In the genomic region with DNA sequence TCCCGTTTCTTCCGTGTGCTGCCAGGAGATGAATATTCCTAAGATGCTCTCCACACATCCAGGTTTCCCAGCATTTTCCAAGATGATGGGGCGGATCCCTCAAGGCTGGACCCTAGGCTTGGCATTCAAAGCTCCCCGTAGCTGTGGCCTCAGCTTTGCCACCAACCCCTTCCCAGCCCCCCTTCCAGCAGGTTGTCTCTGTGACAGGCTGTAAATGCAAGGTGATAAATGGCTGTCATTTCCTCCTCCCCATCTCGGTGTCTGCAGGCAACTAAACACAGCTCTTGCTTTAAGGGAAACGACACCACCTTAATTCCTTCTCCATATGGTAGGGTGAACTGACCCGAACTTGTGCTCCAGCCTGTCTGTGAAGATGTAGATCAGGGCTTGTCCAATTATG, we compare ENCODE assay signal across 13 mouse cellular contexts. TPM values are rescaled to one million over a fixed set of nuclear protein-coding genes. Genes with fewer than 3 reads are reported as not detected.
DNase-seq lines count a peak whose midpoint lies in the region; ATAC-seq and TF ChIP-seq lines count a peak whose summit lies in the region.
"Had no signal": no experiment of that assay in that cellular context is flagged by ENCODE, and none has a peak within 500 bp of the region (broad histone marks: within the 10 kb centered on the region; RNA-seq: fewer than 3 reads in every experiment).

No protein-coding gene starts in this region.

- DNase-seq in heart, embryonic 10.5 days (ENCODE audit: low spot score): no peak
- DNase-seq in heart, postnatal 4 days: no peak
- no peak for DNase-seq in forebrain, embryonic 10.5 days (ENCODE audit: extremely low spot score, low spot score)
- no peak for DNase-seq in thymus, postnatal 14 days
- no peak for DNase-seq in frontal cortex, postnatal 25 days (ENCODE audit: low spot score in 2 of 2)
- DNase-seq in left cerebral cortex, adult 2 months (ENCODE audit: extremely low spot score in 1 of 2, low spot score in 2 of 2): no peak
- DNase-seq: cerebellum, postnatal 36 days; layer of hippocampus, adult 9-11 months; liver, embryonic 13.5 days; thymus, postnatal 36 days had no signal

- H3K4me1 ChIP-seq in heart, embryonic 10.5 days: peaks cover 24% of the 10 kb centered on the region
- H3K4me1 ChIP-seq in forebrain, embryonic 10.5 days: peaks cover 33% of the 10 kb centered on the region
- peaks cover 20% of the 10 kb centered on the region for H3K4me1 ChIP-seq in hindbrain, embryonic 15.5 days (replicated peaks)
- peaks cover 20% of the 10 kb centered on the region for H3K4me1 ChIP-seq in midbrain, embryonic 15.5 days
- H3K4me1 ChIP-seq: liver, embryonic 13.5 days had no signal

- H3K27me3 ChIP-seq in heart, embryonic 10.5 days (ENCODE audit: insufficient read depth, poor library complexity, severe bottlenecking): peaks cover 31% of the 10 kb centered on the region
- H3K27me3 ChIP-seq in forebrain, embryonic 10.5 days (ENCODE audit: poor library complexity, severe bottlenecking): peaks cover 30% of the 10 kb centered on the region
- H3K27me3 ChIP-seq in hindbrain, embryonic 15.5 days: no peaks in the 10 kb centered on the region
- H3K27me3 ChIP-seq in midbrain, embryonic 15.5 days (replicated peaks): no peaks in the 10 kb centered on the region

- no peak for ATAC-seq in hindbrain, embryonic 15.5 days (ENCODE audit: low FRiP score, low read depth)
- ATAC-seq in midbrain, embryonic 15.5 days (replicated peaks): no peak; the same call in 1 of the 2 replicates
- ATAC-seq: activated CD4-positive, CD25-positive, alpha-beta regulatory T cell, adult 4 months had no signal

- 6% methylated on average over 7 of the region's 7 CpGs for WGBS in heart, embryonic 10.5 days
- 10% methylated on average over 7 of the region's 7 CpGs for WGBS in forebrain, embryonic 10.5 days
- WGBS in hindbrain, embryonic 15.5 days: 7% methylated on average over 7 of the region's 7 CpGs
- 12% methylated on average over 7 of the region's 7 CpGs for WGBS in midbrain, embryonic 15.5 days

- no peak for TF ChIP-seq CTCF in left cerebral cortex, adult 2 months (IDR thresholded peaks at IDR 0.05)

- H3K9ac ChIP-seq in hindbrain, embryonic 15.5 days: no peak overlapping the region
- no peak overlapping the region for H3K9ac ChIP-seq in midbrain, embryonic 15.5 days
- H3K9ac ChIP-seq: liver, embryonic 13.5 days had no signal

- intact Hi-C loops in left cerebral cortex, adult 2 months (cut with DNase I): no loop called here

- 0 out of 2 replicates have a peak, but pooled peaks cover 4% of the 10 kb centered on the region for H3K36me3 ChIP-seq in heart, embryonic 10.5 days
- peaks cover 9% of the 10 kb centered on the region for H3K36me3 ChIP-seq in forebrain, embryonic 10.5 days (replicated peaks)
- H3K36me3 ChIP-seq in hindbrain, embryonic 15.5 days: no peaks in the 10 kb centered on the region
- H3K36me3 ChIP-seq in midbrain, embryonic 15.5 days (replicated peaks): no peaks in the 10 kb centered on the region
- H3K36me3 ChIP-seq: liver, embryonic 13.5 days had no signal

- peak overlapping the region; percentile 37; the same call in 1 of the 2 replicates for H3K4me3 ChIP-seq in heart, embryonic 10.5 days
- H3K4me3 ChIP-seq in forebrain, embryonic 10.5 days: peak overlapping the region; percentile 43
- no peak overlapping the region for H3K4me3 ChIP-seq in hindbrain, embryonic 15.5 days
- H3K4me3 ChIP-seq in midbrain, embryonic 15.5 days: no peak overlapping the region
- H3K4me3 ChIP-seq in left cerebral cortex, adult 2 months: no peak overlapping the region
- H3K4me3 ChIP-seq: liver, embryonic 13.5 days had no signal

- H3K4me2 ChIP-seq in hindbrain, embryonic 15.5 days: peak overlapping the region; percentile 37
- H3K4me2 ChIP-seq in midbrain, embryonic 15.5 days: peak overlapping the region; percentile 31; the same call in 1 of the 2 replicates
- H3K4me2 ChIP-seq: liver, embryonic 13.5 days had no signal

- H3K9me3 ChIP-seq in heart, embryonic 10.5 days: no peaks in the 10 kb centered on the region
- no peaks in the 10 kb centered on the region for H3K9me3 ChIP-seq in forebrain, embryonic 10.5 days
- H3K9me3 ChIP-seq in hindbrain, embryonic 15.5 days: no peaks in the 10 kb centered on the region
- no peaks in the 10 kb centered on the region for H3K9me3 ChIP-seq in midbrain, embryonic 15.5 days
- H3K9me3 ChIP-seq: liver, embryonic 13.5 days had no signal

- no peak overlapping the region for H3K27ac ChIP-seq in heart, embryonic 10.5 days
- H3K27ac ChIP-seq in forebrain, embryonic 10.5 days: 0 out of 2 replicates have a peak overlapping the region, but pooled peaks have one; percentile 65
- peak overlapping the region; percentile 70 for H3K27ac ChIP-seq in hindbrain, embryonic 15.5 days (replicated peaks)
- peak overlapping the region; percentile 67 for H3K27ac ChIP-seq in midbrain, embryonic 15.5 days
- no peak overlapping the region for H3K27ac ChIP-seq in left cerebral cortex, adult 2 months
- H3K27ac ChIP-seq: liver, embryonic 13.5 days had no signal

RNA-seq across cellular contexts. Expression of a gene that starts 52.6 kb away (rescaled TPM):
- 30.5 and 35.1 TPM in 2 replicates for polyA plus RNA-seq in heart, embryonic 10.5 days (2016; fragmentation: Nextera tagmentation; extraction: Ambion mirVana)
- total RNA-seq in heart, postnatal 4 days (2021): 10 to 100 TPM; 25.2 to 27.4 TPM
- 44.4 and 44.7 TPM in 2 replicates for polyA plus RNA-seq in forebrain, embryonic 10.5 days (2016; fragmentation: Nextera tagmentation; extraction: Ambion mirVana)
- 16.5 and 17.7 TPM in 2 replicates for polyA plus RNA-seq in hindbrain, embryonic 15.5 days (2015; fragmentation: Nextera tagmentation; extraction: Ambion mirVana)
- polyA plus RNA-seq in midbrain, embryonic 15.5 days (2015; fragmentation: Nextera tagmentation; extraction: Ambion mirVana): 17.4 and 19.5 TPM in 2 replicates
- 10 to 100 TPM; 20.6 to 22.7 TPM for total RNA-seq in left cerebral cortex, adult 2 months (2021)

RNA-seq across cellular contexts. Expression of a gene that starts 52.7 kb away (rescaled TPM):
- polyA plus RNA-seq in heart, embryonic 10.5 days (2016; fragmentation: Nextera tagmentation; extraction: Ambion mirVana): 36.9 and 42.1 TPM in 2 replicates
- 10 to 100 TPM; 29.0 to 36.3 TPM for total RNA-seq in heart, postnatal 4 days (2021)
- polyA plus RNA-seq in forebrain, embryonic 10.5 days (2016; fragmentation: Nextera tagmentation; extraction: Ambion mirVana): 58.1 and 59.3 TPM in 2 replicates
- 31.9 and 32.3 TPM in 2 replicates for polyA plus RNA-seq in hindbrain, embryonic 15.5 days (2015; fragmentation: Nextera tagmentation; extraction: Ambion mirVana)
- polyA plus RNA-seq in midbrain, embryonic 15.5 days (2015; fragmentation: Nextera tagmentation; extraction: Ambion mirVana): 34.7 and 36.6 TPM in 2 replicates
- total RNA-seq in left cerebral cortex, adult 2 months (2021): 10 to 100 TPM; 58.3 to 61.4 TPM

Comparison
In these comparisons a context has a peak if more than half of its experiments do, and no peak if none do; other contexts are left out.
1. H3K27ac ChIP-seq: peak in forebrain, embryonic 10.5 days (single experiment), hindbrain, embryonic 15.5 days (single experiment) and midbrain, embryonic 15.5 days (single experiment); none in heart, embryonic 10.5 days (single experiment) and left cerebral cortex, adult 2 months (single experiment).
2. H3K4me3 ChIP-seq: peak in heart, embryonic 10.5 days (single experiment) and forebrain, embryonic 10.5 days (single experiment); none in hindbrain, embryonic 15.5 days (single experiment), midbrain, embryonic 15.5 days (single experiment) and left cerebral cortex, adult 2 months (single experiment).